Comparison of ENCODE assay signal across 8 mouse cellular contexts in the genomic region with DNA sequence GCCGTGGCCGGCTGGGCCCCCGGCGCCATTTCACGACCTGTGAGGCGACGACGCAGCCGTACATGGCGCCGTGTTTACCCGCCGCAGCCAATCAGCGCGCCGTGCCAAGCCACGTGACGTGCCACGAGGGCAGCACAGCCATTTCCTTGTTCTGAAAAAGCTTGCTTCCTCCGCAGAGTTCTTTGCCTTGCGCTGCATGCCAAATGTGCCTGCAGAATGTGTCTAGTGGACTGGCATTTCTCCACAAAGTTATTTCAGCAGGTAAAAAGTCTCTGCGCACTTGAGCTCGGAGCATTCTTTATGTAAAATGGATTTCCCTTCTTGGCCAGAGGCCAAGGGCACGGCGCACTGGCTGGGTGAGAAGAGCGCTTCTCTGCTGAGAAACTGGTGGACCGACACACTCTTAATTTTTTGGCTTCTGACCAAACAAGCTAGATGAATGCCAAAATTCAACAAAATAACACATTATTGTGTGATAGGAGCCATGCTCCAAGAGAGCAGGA.
DNase-seq lines count a peak whose midpoint lies in the region; ATAC-seq and TF ChIP-seq lines count a peak whose summit lies in the region.

No protein-coding gene starts in this region.

- no peak overlapping the region for H3K4me2 ChIP-seq in liver, embryonic 11.5 days
- peak overlapping the region; percentile 37 for H3K4me2 ChIP-seq in embryonic facial prominence, embryonic 12.5 days (replicated peaks)
- H3K4me2 ChIP-seq in midbrain, embryonic 14.5 days (ENCODE audit: low read length): peak overlapping the region; percentile 38
- H3K4me2 ChIP-seq in stomach, postnatal 0 days (replicated peaks; ENCODE audit: low read depth): peak overlapping the region; percentile 52

- no peak overlapping the region for H3K4me3 ChIP-seq in liver, embryonic 11.5 days (ENCODE audit: low read depth, low read length)
- H3K4me3 ChIP-seq in embryonic facial prominence, embryonic 12.5 days: peak overlapping the region; percentile 6; the same call in 1 of the 2 replicates
- H3K4me3 ChIP-seq in kidney, adult 2 months (ENCODE audit: insufficient read depth, low read depth, low read length): peak overlapping the region; percentile 45
- H3K4me3 ChIP-seq in midbrain, embryonic 14.5 days (replicated peaks; ENCODE audit: low read depth, low read length): peak overlapping the region; percentile 15
- peak overlapping the region; percentile 27 for H3K4me3 ChIP-seq in stomach, postnatal 0 days (ENCODE audit: low read depth, low read length)

- no peak for TF ChIP-seq CTCF in kidney, adult 2 months (conservative IDR thresholded peaks at IDR 0.05; ENCODE audit: insufficient read depth, insufficient read length, low read depth, low read length)
- TF ChIP-seq CTCF in stomach, postnatal 0 days (IDR thresholded peaks at IDR 0.05; ENCODE audit: low read depth): no peak

- no peak overlapping the region for H3K9ac ChIP-seq in liver, embryonic 11.5 days (ENCODE audit: low read depth, low read length)
- no peak overlapping the region for H3K9ac ChIP-seq in embryonic facial prominence, embryonic 12.5 days
- no peak overlapping the region for H3K9ac ChIP-seq in midbrain, embryonic 14.5 days (replicated peaks; ENCODE audit: low read length)
- H3K9ac ChIP-seq in stomach, postnatal 0 days (ENCODE audit: low read length): peak overlapping the region; percentile 47

- 88% methylated on average over 27 of the region's 27 CpGs for WGBS in liver, embryonic 11.5 days
- WGBS in embryonic facial prominence, embryonic 12.5 days: 70% methylated on average over 27 of the region's 27 CpGs
- WGBS in kidney, adult 2 months: 7% methylated on average over 27 of the region's 27 CpGs
- WGBS in midbrain, embryonic 14.5 days: 66% methylated on average over 27 of the region's 27 CpGs
- 33% methylated on average over 27 of the region's 27 CpGs for WGBS in stomach, postnatal 0 days

- ATAC-seq in liver, embryonic 11.5 days (replicated peaks; ENCODE audit: low FRiP score): no peak
- ATAC-seq in embryonic facial prominence, embryonic 12.5 days (ENCODE audit: insufficient number of reproducible peaks, insufficient read depth, low FRiP score, low TSS enrichment): peak; percentile 71; the same call in 1 of the 2 replicates
- peak; percentile 91 for ATAC-seq in midbrain, embryonic 14.5 days (ENCODE audit: low FRiP score, low TSS enrichment)
- ATAC-seq in stomach, postnatal 0 days (ENCODE audit: low FRiP score, low TSS enrichment): peak; percentile 94

- intact Hi-C loops in left cerebral cortex, postnatal 25 days (cut with DNase I): loop anchor here (2.0 to 10.0 kb wide), 3 partner anchors 92 to 376 kb away; a partner anchor contains a TSS

- peak; percentile 38 for DNase-seq in liver
- no peak for DNase-seq in liver, embryonic 11.5 days (ENCODE audit: low spot score)
- DNase-seq in gonadal fat pad, adult 2 months (ENCODE audit: low read depth): peak; percentile 95
- DNase-seq in kidney, adult 2 months: peak; percentile 98
- DNase-seq in left cerebral cortex, postnatal 25 days (ENCODE audit: low spot score in 2 of 2): peak; percentile 97 to 98
- DNase-seq in midbrain, embryonic 14.5 days: peak; percentile 85
- DNase-seq in stomach, postnatal 0 days (ENCODE audit: low spot score): peak; percentile 80

- no peaks in the 10 kb centered on the region for H3K27me3 ChIP-seq in liver, embryonic 11.5 days (replicated peaks; ENCODE audit: control insufficient read depth, insufficient read depth, low read length)
- H3K27me3 ChIP-seq in embryonic facial prominence, embryonic 12.5 days: no peaks in the 10 kb centered on the region
- H3K27me3 ChIP-seq in kidney, adult 2 months (replicated peaks; ENCODE audit: control insufficient read depth, insufficient read depth, low read length): no peaks in the 10 kb centered on the region
- no peaks in the 10 kb centered on the region for H3K27me3 ChIP-seq in midbrain, embryonic 14.5 days (ENCODE audit: control insufficient read depth, insufficient read depth, low read length)
- no peaks in the 10 kb centered on the region for H3K27me3 ChIP-seq in stomach, postnatal 0 days (ENCODE audit: control insufficient read depth, insufficient read depth, low read length)

- H3K36me3 ChIP-seq in liver, embryonic 11.5 days (ENCODE audit: control insufficient read depth, insufficient read depth, low read length): no peaks in the 10 kb centered on the region
- H3K36me3 ChIP-seq in embryonic facial prominence, embryonic 12.5 days: no peaks in the 10 kb centered on the region
- no peaks in the 10 kb centered on the region for H3K36me3 ChIP-seq in kidney, adult 2 months (ENCODE audit: control insufficient read depth, insufficient read depth, low read length)
- H3K36me3 ChIP-seq in midbrain, embryonic 14.5 days (ENCODE audit: control insufficient read depth, insufficient read depth, low read length): no peaks in the 10 kb centered on the region
- H3K36me3 ChIP-seq in stomach, postnatal 0 days (ENCODE audit: control insufficient read depth, insufficient read depth, low read length): no peaks in the 10 kb centered on the region

- no peak for TF ChIP-seq POLR2A in kidney, adult 2 months (IDR thresholded peaks at IDR 0.05; ENCODE audit: low read depth, low read length)

- peaks cover 6% of the 10 kb centered on the region; the same call in 1 of the 2 replicates for H3K4me1 ChIP-seq in liver, embryonic 11.5 days (replicated peaks; ENCODE audit: control insufficient read depth, insufficient read depth, low read length)
- peaks cover 27% of the 10 kb centered on the region for H3K4me1 ChIP-seq in embryonic facial prominence, embryonic 12.5 days
- peaks cover 22% of the 10 kb centered on the region for H3K4me1 ChIP-seq in kidney, adult 2 months (ENCODE audit: control insufficient read depth, insufficient read depth, low read length)
- H3K4me1 ChIP-seq in midbrain, embryonic 14.5 days (ENCODE audit: control insufficient read depth, insufficient read depth, low read length): peaks cover 16% of the 10 kb centered on the region; the same call in 1 of the 2 replicates
- H3K4me1 ChIP-seq in stomach, postnatal 0 days (replicated peaks; ENCODE audit: control insufficient read depth, insufficient read depth): peaks cover 2% of the 10 kb centered on the region; the same call in 1 of the 2 replicates

- no peak overlapping the region for H3K27ac ChIP-seq in liver, embryonic 11.5 days (ENCODE audit: low read depth, low read length)
- peak overlapping the region; percentile 87 for H3K27ac ChIP-seq in embryonic facial prominence, embryonic 12.5 days
- peak overlapping the region; percentile 93 for H3K27ac ChIP-seq in kidney, adult 2 months (ENCODE audit: insufficient read depth, low read depth, low read length)
- H3K27ac ChIP-seq in midbrain, embryonic 14.5 days (replicated peaks; ENCODE audit: low read depth, low read length): peak overlapping the region; percentile 65
- peak overlapping the region; percentile 96 for H3K27ac ChIP-seq in stomach, postnatal 0 days (replicated peaks)

- peak; percentile 61 for TF ChIP-seq EP300 in stomach, postnatal 0 days (optimal IDR thresholded peaks at IDR 0.05)

- H3K9me3 ChIP-seq in liver, embryonic 11.5 days (ENCODE audit: control insufficient read depth, low read length): no peaks in the 10 kb centered on the region
- no peaks in the 10 kb centered on the region for H3K9me3 ChIP-seq in embryonic facial prominence, embryonic 12.5 days
- no peaks in the 10 kb centered on the region for H3K9me3 ChIP-seq in midbrain, embryonic 14.5 days (ENCODE audit: control insufficient read depth, low read length)
- H3K9me3 ChIP-seq in stomach, postnatal 0 days (ENCODE audit: control insufficient read depth, low read length): no peaks in the 10 kb centered on the region
